Comparison of ENCODE assay signal across 7 mouse cellular contexts in genomic region chr8:75109236-75109967, GRCm38 (mm10). TPM values are rescaled to one million over a fixed set of nuclear protein-coding genes. Genes with fewer than 3 reads are reported as not detected.
DNase-seq lines count a peak whose midpoint lies in the region; ATAC-seq lines count a peak whose summit lies in the region.

Gene Mcm5 (plus strand): TSS chr8:75109569.

- H3K4me3 ChIP-seq in intestine, embryonic 15.5 days (replicated peaks), result peak within 1 kb of the TSS; percentile 79
- H3K4me3 ChIP-seq in midbrain, embryonic 10.5 days, result peak within 1 kb of the TSS; percentile 86

- intact Hi-C loops in gastrocnemius, postnatal 36 days (cut with DNase I), result no loop called here
- intact Hi-C loops in left cerebral cortex, postnatal 25 days (cut with DNase I), result no loop called here

- H3K4me2 ChIP-seq in intestine, embryonic 15.5 days (replicated peaks), result peak within 1 kb of the TSS; percentile 87

- no peaks in the 10 kb centered on the region for H3K9me3 ChIP-seq in intestine, embryonic 15.5 days
- no peaks in the 10 kb centered on the region for H3K9me3 ChIP-seq in midbrain, embryonic 10.5 days (replicated peaks)

- H3K27me3 ChIP-seq in intestine, embryonic 15.5 days (replicated peaks), result no peaks in the 10 kb centered on the region
- H3K27me3 ChIP-seq in midbrain, embryonic 10.5 days (ENCODE audit: low read depth, poor library complexity, severe bottlenecking), result no peaks in the 10 kb centered on the region

- WGBS in intestine, embryonic 15.5 days, result under 1% methylated on average over 59 of the region's 59 CpGs
- under 1% methylated on average over 59 of the region's 59 CpGs for WGBS in midbrain, embryonic 10.5 days

- peak within 1 kb of the TSS; percentile 85 for H3K27ac ChIP-seq in intestine, embryonic 15.5 days
- H3K27ac ChIP-seq in midbrain, embryonic 10.5 days (replicated peaks), result peak within 1 kb of the TSS; percentile 94

- peak; percentile 98 for ATAC-seq in intestine, embryonic 15.5 days

- peak; percentile 99 for DNase-seq in adrenal gland, adult 2 months
- peak; percentile 99 for DNase-seq in embryo, embryonic 11.5 days (ENCODE audit: low read depth, low spot score)
- peak; percentile 97 to 99 for DNase-seq in gastrocnemius, postnatal 36 days
- peak; percentile 99 to 100 for DNase-seq in left cerebral cortex, postnatal 25 days (ENCODE audit: low spot score in 2 of 2)
- DNase-seq in midbrain, embryonic 10.5 days (ENCODE audit: low spot score), result peak; percentile 99
- DNase-seq in right cerebral cortex, postnatal 4 days, result peak; percentile 97

- H3K36me3 ChIP-seq in intestine, embryonic 15.5 days, result peaks cover 20% of the 10 kb centered on the region
- peaks cover 42% of the 10 kb centered on the region for H3K36me3 ChIP-seq in midbrain, embryonic 10.5 days

- peaks cover 13% of the 10 kb centered on the region for H3K4me1 ChIP-seq in intestine, embryonic 15.5 days (replicated peaks)
- peaks cover 28% of the 10 kb centered on the region for H3K4me1 ChIP-seq in midbrain, embryonic 10.5 days

- H3K9ac ChIP-seq in intestine, embryonic 15.5 days, result peak within 1 kb of the TSS; percentile 73

RNA-seq across cellular contexts. Expression of gene Mcm5, which starts in this region (rescaled TPM):
- total RNA-seq in adrenal gland, adult 2 months (2021), result 1 to 10 TPM; 8.2 to 9.8 TPM
- 6.7 and 7.3 TPM in 2 replicates for polyA plus RNA-seq in adrenal gland, adult 2 months (2012; rRNA removed)
- 1 to 10 TPM; 1.7 TPM for total RNA-seq in gastrocnemius, postnatal 36 days (2021)
- 128 and 132 TPM in 2 replicates for polyA plus RNA-seq in intestine, embryonic 15.5 days (2015; fragmentation: Nextera tagmentation; extraction: Ambion mirVana)
- 1 to 10 TPM; 7.8 to 9.4 TPM for total RNA-seq in left cerebral cortex, postnatal 25 days (2021)
- 279 and 327 TPM in 2 replicates for polyA plus RNA-seq in midbrain, embryonic 10.5 days (2016; fragmentation: Nextera tagmentation; extraction: Ambion mirVana)

Comparison
In these comparisons a context has a peak if more than half of its experiments do, and no peak if none do; other contexts are left out.
1. Peak in every context shown above with its lines: DNase-seq, ATAC-seq, H3K4me3 ChIP-seq and H3K27ac ChIP-seq.
2. RNA of gene Mcm5 (polyA plus RNA-seq): 279 to 327 TPM in midbrain, embryonic 10.5 days and 128 to 132 TPM in intestine, embryonic 15.5 days; 6.7 to 7.3 TPM in adrenal gland, adult 2 months; every median in the first group is over 10 times any median in the second.